Mouse (Mus musculus) forebrain, embryonic 14.5 days (tissue): ENCODE measurements around the gene Sept11. TPM values are rescaled to one million over a fixed set of nuclear protein-coding genes. Genes with fewer than 3 reads are reported as not detected.

Experiments used
- ATAC-seq: fragments of 200-750 bp; cut with Nextera tagmentation; 2 replicates; pipeline ENCODE4 v1.8.0; 2017; ENCODE audit warnings: mild to moderate bottlenecking, moderate library complexity
- DNase-seq: peaks from one replicate; pipeline ENCODE4 v3.0.0-alpha.2; 2015; ENCODE audit warnings: low spot score
- H3K27ac ChIP-seq: fragments of 300-500 bp; sonication (generic); 2 replicates; pipeline ENCODE4 v1.5.1; 2014; ENCODE audit warnings: low read depth, mild to moderate bottlenecking, control low read depth, low read length, moderate library complexity
- H3K27me3 ChIP-seq: fragments of 300-500 bp; sonication (generic); replicated peaks from 2 replicates; pipeline ENCODE4 v1.6.1; 2014; ENCODE audit warnings: low read length, control low read depth, mixed read lengths; ENCODE audit not compliant: control insufficient read depth, insufficient read depth
- H3K36me3 ChIP-seq: fragments of 300-500 bp; sonication (generic); 2 replicates; pipeline ENCODE4 v1.6.1; 2014; ENCODE audit warnings: low read length, control low read depth; ENCODE audit not compliant: control insufficient read depth, insufficient read depth
- H3K4me1 ChIP-seq: fragments of 300-500 bp; sonication (generic); 2 replicates; pipeline ENCODE4 v1.6.1; 2014; ENCODE audit warnings: antibody characterized with exemption, low read length, control low read depth; ENCODE audit not compliant: control insufficient read depth, insufficient read depth
- H3K4me2 ChIP-seq: fragments of 300-500 bp; sonication (generic); 2 replicates; pipeline ENCODE4 v1.6.1; 2014; ENCODE audit warnings: mild to moderate bottlenecking, control low read depth, low read length
- H3K4me3 ChIP-seq: fragments of 300-500 bp; sonication (generic); 2 replicates; pipeline ENCODE4 v1.5.1; 2014; ENCODE audit warnings: low read depth, low read length, control low read depth
- H3K9ac ChIP-seq: fragments of 300-500 bp; sonication (generic); 2 replicates; pipeline ENCODE4 v1.6.1; 2014; ENCODE audit warnings: mild to moderate bottlenecking, low read length, control low read depth, moderate library complexity
- H3K9me3 ChIP-seq: fragments of 300-500 bp; sonication (generic); replicated peaks from 2 replicates; pipeline ENCODE4 v1.6.1; 2016; ENCODE audit warnings: low read length, control low read depth, mixed read lengths; ENCODE audit not compliant: control insufficient read depth
- WGBS: fragments of 180-500 bp; shearing (Covaris S2); extraction: QIAGEN DNeasy Blood & Tissue Kit; methylation state at CpG from one replicate; pipeline ENCODE4 v1.1.7; 2014; 5-methylcytosine and 5-hydroxymethylcytosine counted together
- polyA plus RNA-seq: library from polyadenylated mRNA; unstranded; fragments of >200 nt; fragmentation: Nextera tagmentation; extraction: Ambion mirVana; gene quantifications from 2 replicates; pipeline ENCODE4 v1.2.1, GENCODE M21; 2014

The Sept11 gene
- polyA plus RNA-seq, 1 experiment from 2014 or later: 149 TPM

DNA sequence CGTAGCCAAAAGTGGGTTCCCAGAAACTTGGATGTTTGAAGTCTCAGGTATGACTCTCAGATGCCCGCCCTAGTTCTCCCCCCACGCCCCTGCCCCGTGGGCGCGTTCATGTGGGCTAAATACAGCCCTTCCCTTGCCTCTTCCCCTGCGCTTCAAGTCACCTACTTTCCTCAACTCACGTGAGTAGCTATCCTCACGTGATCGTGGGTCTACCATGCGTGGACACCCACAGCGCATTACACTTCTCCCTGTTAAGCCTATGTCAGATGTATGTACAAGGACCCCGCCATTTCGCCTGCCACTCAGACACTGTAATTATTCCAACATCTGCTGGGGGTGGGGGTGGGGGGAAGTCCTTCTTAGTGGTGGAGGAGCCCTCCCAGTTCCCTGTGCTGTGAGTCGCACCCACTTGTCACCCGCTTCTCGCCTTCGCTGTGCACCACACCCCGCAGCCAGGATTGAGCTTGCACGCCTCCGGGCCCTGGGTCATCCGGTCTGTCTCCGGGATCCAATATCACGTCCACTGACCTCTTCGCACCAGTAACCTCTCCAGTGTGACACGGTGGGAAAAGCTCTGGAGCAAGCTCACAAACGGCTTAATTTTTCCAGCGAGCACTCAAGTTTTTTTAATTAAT is 973 bp upstream of the Sept11 start:
- Histone ChIP-seq H3K4me2 (peak overlapping the region; percentile 94), H3K27ac (peak overlapping the region; percentile 96), H3K9me3 (no peaks in the 10 kb centered on the region), H3K27me3 (no peaks in the 10 kb centered on the region), H3K4me3 (peak overlapping the region; percentile 83), H3K4me1 (peaks cover 36% of the 10 kb centered on the region), H3K36me3 (no peaks in the 10 kb centered on the region), H3K9ac (peak overlapping the region; percentile 90)
- WGBS: 6% methylated on average over 28 of the region's 28 CpGs
- ATAC-seq (peak; percentile 45), DNase-seq (peak; percentile 59)

DNA sequence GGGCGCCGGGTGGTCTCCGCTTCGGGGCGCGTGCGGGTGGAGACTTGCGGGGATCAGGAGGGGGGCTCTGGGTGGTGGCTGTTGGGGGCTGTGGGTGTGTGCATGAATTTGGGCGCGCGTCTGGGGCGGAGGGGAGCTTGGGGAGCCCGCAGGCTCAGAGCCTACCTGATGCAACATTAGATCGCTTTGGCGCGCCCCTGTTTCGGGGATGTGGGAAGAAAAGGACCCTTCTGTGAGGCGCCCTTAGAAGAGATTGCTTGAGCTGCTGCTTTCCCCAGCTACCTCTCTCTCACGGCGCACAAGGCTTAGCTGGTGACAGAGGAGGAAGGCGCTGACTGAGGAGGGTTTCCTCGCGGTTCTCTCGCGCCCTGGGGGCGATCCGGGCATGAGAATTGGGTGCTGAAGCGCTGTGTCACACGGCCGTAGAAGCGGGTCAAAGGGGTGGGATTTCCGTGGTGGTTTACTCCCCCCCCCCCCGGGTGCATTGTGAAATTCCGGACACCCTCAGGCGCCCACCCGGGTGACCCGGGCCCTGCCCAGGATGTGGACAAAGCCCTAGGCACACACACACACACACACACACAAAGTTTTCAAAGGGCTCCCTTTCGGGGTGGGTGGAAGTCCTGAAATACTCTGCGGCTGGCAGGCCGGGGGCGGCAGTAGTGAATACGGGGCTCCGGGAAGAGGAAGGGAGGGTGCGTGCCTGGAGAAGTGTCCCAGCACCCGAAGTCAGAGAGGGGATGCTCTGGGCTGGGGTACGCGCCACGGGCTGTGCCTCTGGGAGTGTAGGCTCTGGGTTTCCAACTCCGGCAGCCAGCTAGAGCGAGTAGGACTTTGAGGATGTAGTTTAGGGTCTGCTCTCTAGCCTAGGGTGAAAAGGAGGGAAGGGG is 646 bp downstream of the Sept11 start:
- ATAC-seq (peak; percentile 53), DNase-seq (peak; percentile 76)
- no peaks in the 10 kb centered on the region for H3K36me3 ChIP-seq
- WGBS: under 1% methylated on average over 50 of the region's 50 CpGs
- peak overlapping the region; percentile 83 for H3K4me3 ChIP-seq
- H3K27me3 ChIP-seq: no peaks in the 10 kb centered on the region
- H3K27ac ChIP-seq: peak overlapping the region; percentile 96
- H3K4me2 ChIP-seq: peak overlapping the region; percentile 94
- no peaks in the 10 kb centered on the region for H3K9me3 ChIP-seq
- peak overlapping the region; percentile 90 for H3K9ac ChIP-seq
- H3K4me1 ChIP-seq: peaks cover 46% of the 10 kb centered on the region

DNA sequence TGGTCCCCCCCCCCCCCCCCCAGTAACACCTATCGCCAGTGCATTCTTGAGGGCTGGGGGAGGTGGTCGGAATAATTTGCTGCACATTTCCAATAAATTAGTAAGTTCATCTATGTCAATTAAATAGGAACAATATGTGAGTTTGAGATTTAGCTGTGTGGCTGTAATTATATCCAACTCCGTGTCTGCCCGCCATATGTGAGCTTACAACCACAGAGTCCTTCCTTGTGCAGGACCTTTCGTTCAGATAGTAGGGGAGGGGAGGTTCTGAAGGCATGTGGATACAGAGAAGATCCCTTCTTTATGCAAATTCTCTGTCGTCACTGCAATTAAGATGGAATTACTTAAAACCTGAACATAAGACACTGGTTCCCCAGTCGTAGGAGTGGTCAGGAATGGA is 2.1 kb downstream of the Sept11 start:
- no peak overlapping the region for H3K27ac ChIP-seq
- H3K9me3 ChIP-seq: no peaks in the 10 kb centered on the region
- 38% methylated on average over 7 of the region's 7 CpGs for WGBS
- no peaks in the 10 kb centered on the region for H3K36me3 ChIP-seq
- DNase-seq (no peak), ATAC-seq (no peak)
- peak overlapping the region; percentile 83 for H3K4me3 ChIP-seq
- H3K4me2 ChIP-seq: peak overlapping the region; percentile 94
- H3K4me1 ChIP-seq: peaks cover 46% of the 10 kb centered on the region
- H3K27me3 ChIP-seq: no peaks in the 10 kb centered on the region
- peak overlapping the region; percentile 90; the same call in 1 of the 2 replicates for H3K9ac ChIP-seq

DNA sequence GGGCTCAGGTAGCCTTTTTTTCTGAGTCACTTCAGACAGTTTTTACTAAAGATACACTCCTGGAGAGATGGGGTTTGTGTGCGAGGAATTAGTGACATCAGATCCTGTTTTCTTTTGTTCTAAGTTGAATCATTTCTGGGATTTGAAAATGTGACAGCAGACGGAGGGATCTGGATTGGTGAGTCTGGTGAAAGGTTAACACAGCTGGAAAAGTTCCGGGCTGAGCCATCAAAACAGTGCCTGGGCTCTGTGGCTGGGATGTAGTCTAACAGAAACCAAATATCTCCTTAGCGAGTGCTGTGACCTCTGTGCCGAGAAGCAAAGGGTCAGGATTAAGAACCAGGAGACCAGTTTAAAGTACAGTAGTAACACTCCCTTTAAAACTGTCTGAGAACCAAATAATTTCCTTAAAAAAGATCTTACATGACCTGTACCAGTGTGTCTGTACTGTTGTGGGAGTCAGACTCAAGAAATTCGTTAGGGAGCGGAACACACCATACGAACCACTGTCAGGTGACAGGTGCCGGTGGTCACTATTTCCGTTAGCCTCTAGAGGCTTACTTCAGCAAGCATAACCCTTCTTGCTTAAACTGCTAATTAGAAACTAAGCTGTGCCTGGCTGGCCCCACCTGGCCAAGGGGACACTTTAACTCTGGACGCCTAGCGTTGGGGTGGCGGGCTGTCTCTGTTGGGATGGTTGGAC is 4.1 kb downstream of the Sept11 start:
- Histone ChIP-seq H3K9me3 (no peaks in the 10 kb centered on the region), H3K9ac (no peak overlapping the region; the same call in 1 of the 2 replicates), H3K27me3 (no peaks in the 10 kb centered on the region), H3K4me3 (no peak overlapping the region), H3K36me3 (no peaks in the 10 kb centered on the region), H3K4me1 (peaks cover 31% of the 10 kb centered on the region), H3K27ac (no peak overlapping the region), H3K4me2 (no peak overlapping the region)
- DNase-seq (no peak), ATAC-seq (no peak)
- 74% methylated on average over 13 of the region's 13 CpGs for WGBS

- Histone ChIP-seq H3K4me1 (peaks cover 31% of the 10 kb centered on the region), H3K27ac (no peak overlapping the region), H3K4me2 (no peak overlapping the region), H3K9ac (no peak overlapping the region), H3K4me3 (no peak overlapping the region), H3K9me3 (no peaks in the 10 kb centered on the region), H3K36me3 (no peaks in the 10 kb centered on the region), H3K27me3 (no peaks in the 10 kb centered on the region)
- WGBS: 61% methylated on average over 6 of the region's 6 CpGs
- DNase-seq (no peak), ATAC-seq (no peak)
Measured at GRCm38 (mm10) chr5:93098219-93098618, 5.0 kb downstream of the Sept11 start.

DNA sequence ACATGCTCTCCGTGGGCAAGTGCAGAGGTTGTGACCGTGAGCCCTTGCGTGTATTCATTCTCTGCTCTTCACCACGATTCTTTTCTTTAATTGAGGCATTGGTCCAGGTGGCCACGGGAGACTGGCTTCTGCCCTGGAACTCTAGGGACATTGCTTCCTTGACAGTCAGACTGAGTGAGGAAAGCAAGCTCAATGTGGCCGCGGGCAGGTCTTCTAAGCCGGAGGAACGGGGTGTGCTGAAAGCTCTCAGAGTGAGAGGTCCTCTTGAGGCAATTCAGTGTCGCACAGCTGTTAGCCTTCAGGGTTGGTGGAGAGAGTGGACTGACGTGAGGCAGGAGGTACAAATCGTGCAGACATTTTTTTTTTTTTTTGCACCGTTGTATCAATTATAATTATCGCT is 5.6 kb downstream of the Sept11 start:
- Histone ChIP-seq H3K4me3 (no peak overlapping the region), H3K4me1 (peaks cover 31% of the 10 kb centered on the region), H3K27me3 (no peaks in the 10 kb centered on the region), H3K9ac (no peak overlapping the region), H3K36me3 (no peaks in the 10 kb centered on the region), H3K4me2 (no peak overlapping the region), H3K9me3 (no peaks in the 10 kb centered on the region), H3K27ac (no peak overlapping the region)
- WGBS: 90% methylated on average over 14 of the region's 14 CpGs
- no peak for DNase-seq
- ATAC-seq: no peak

- ATAC-seq (no peak), DNase-seq (no peak)
- H3K4me2 ChIP-seq: no peak overlapping the region
- H3K4me3 ChIP-seq: no peak overlapping the region
- no peaks in the 10 kb centered on the region for H3K36me3 ChIP-seq
- peaks cover 19% of the 10 kb centered on the region for H3K4me1 ChIP-seq
- H3K27ac ChIP-seq: no peak overlapping the region
- no peaks in the 10 kb centered on the region for H3K9me3 ChIP-seq
- 86% methylated on average over 4 of the region's 4 CpGs for WGBS
- H3K27me3 ChIP-seq: no peaks in the 10 kb centered on the region
- H3K9ac ChIP-seq: no peak overlapping the region
Measured at GRCm38 (mm10) chr5:93100906-93101305, 7.7 kb downstream of the Sept11 start.

DNA sequence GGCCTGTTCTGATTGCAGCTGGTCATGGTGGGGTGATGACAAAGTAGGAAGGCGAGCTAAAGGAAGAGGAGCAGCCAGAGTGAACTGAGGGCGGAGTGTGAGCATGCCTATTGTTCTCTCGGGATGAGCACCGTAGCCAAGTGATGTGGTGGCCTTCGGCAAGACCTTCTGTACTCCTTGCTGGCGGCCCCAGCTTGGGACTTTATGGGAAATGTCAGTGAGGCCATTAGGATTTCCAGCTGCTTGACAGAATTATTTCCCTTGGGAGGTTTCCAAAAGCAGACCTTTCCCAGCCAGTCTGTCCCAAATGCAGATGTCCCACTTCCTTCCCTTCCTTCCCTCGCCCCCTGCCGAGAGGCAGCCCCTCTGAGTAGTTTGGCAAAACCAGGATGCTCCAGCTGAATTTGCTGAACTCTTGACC is 8.1 kb downstream of the Sept11 start:
- Histone ChIP-seq H3K4me3 (no peak overlapping the region), H3K36me3 (no peaks in the 10 kb centered on the region), H3K9ac (no peak overlapping the region), H3K4me1 (peaks cover 16% of the 10 kb centered on the region), H3K27me3 (no peaks in the 10 kb centered on the region), H3K9me3 (no peaks in the 10 kb centered on the region), H3K27ac (no peak overlapping the region), H3K4me2 (no peak overlapping the region)
- WGBS: 78% methylated on average over 8 of the region's 8 CpGs
- DNase-seq (no peak), ATAC-seq (no peak)
